Mouse (Mus musculus): ENCODE measurements around the gene Tomm6.

Gene Tomm6

GRCm38 (mm10) chr17:47651953-47652352 lies 36.2 kb downstream of the Tomm6 start:
- no peak for DNase-seq (ENCODE audit: low spot score)

- DNase-seq (ENCODE audit: low spot score), result no peak
Measured at GRCm38 (mm10) chr17:47648966-47649365, 39.2 kb downstream of the Tomm6 start.

GRCm38 (mm10) chr17:47646683-47647082 lies 41.5 kb downstream of the Tomm6 start:
- DNase-seq (ENCODE audit: low spot score), result peak; percentile 53

GRCm38 (mm10) chr17:47642992-47643391 lies 45.2 kb downstream of the Tomm6 start:
- DNase-seq (ENCODE audit: low spot score), result no peak

All from ovary, postnatal 14 days (tissue).